10 mouse cellular contexts compared by ENCODE assay signal in genomic region chr17:75119422-75119821, GRCm38 (mm10).
DNase-seq lines count a peak whose midpoint lies in the region; ATAC-seq lines count a peak whose summit lies in the region.
"Had no signal": no experiment of that assay in that cellular context is flagged by ENCODE, and none has a peak within 500 bp of the region (broad histone marks: within the 10 kb centered on the region; RNA-seq: fewer than 3 reads in every experiment).

No protein-coding gene starts in this region.

- no peak overlapping the region for H3K4me3 ChIP-seq in kidney, embryonic 15.5 days (replicated peaks)
- H3K4me3 ChIP-seq: heart, embryonic 15.5 days; limb, embryonic 12.5 days had no signal

- H3K9me3 ChIP-seq in kidney, embryonic 15.5 days (replicated peaks) = no peaks in the 10 kb centered on the region
- H3K9me3 ChIP-seq: heart, embryonic 15.5 days; limb, embryonic 12.5 days had no signal

- peak; percentile 6 to 11 for DNase-seq in kidney, adult 8-10 months
- DNase-seq in A20 (ENCODE audit: low read depth, low spot score) (peak; percentile 32), NIH3T3 (ENCODE audit: low read depth) (peak; percentile 34)
- peak; percentile 64 for DNase-seq in lung, postnatal 36 days
- DNase-seq in c-Kit-positive CD71-positive TER-119-positive erythroid progenitor cells, embryonic 14.5 days (ENCODE audit: low spot score) = no peak
- DNase-seq in left cerebral cortex, adult 11 months (ENCODE audit: low spot score) = no peak

- H3K4me2 ChIP-seq in kidney, embryonic 15.5 days = no peak overlapping the region
- H3K4me2 ChIP-seq: heart, embryonic 15.5 days; limb, embryonic 12.5 days had no signal

- no peak overlapping the region for H3K27ac ChIP-seq in kidney, embryonic 15.5 days
- H3K27ac ChIP-seq: heart, embryonic 15.5 days; limb, embryonic 12.5 days had no signal

- 48% methylated on average over 3 of the region's 3 CpGs for WGBS in kidney, embryonic 15.5 days

- H3K4me1 ChIP-seq in kidney, embryonic 15.5 days = peaks cover 46% of the 10 kb centered on the region

- ATAC-seq in kidney, embryonic 15.5 days (replicated peaks; ENCODE audit: low FRiP score) = no peak
- ATAC-seq: forebrain, embryonic 14.5 days had no signal

- H3K9ac ChIP-seq in kidney, embryonic 15.5 days = no peak overlapping the region
- H3K9ac ChIP-seq: heart, embryonic 15.5 days; limb, embryonic 12.5 days had no signal

- no peaks in the 10 kb centered on the region for H3K27me3 ChIP-seq in kidney, embryonic 15.5 days
- H3K27me3 ChIP-seq: heart, embryonic 15.5 days; limb, embryonic 12.5 days had no signal

- no peaks in the 10 kb centered on the region for H3K36me3 ChIP-seq in kidney, embryonic 15.5 days
- H3K36me3 ChIP-seq: heart, embryonic 15.5 days; limb, embryonic 12.5 days had no signal

Comparison
In these comparisons a context has a peak if more than half of its experiments do, and no peak if none do; other contexts are left out.
1. DNase-seq: peak in kidney, adult 8-10 months (2 of 2), A20 (single experiment), NIH3T3 (single experiment) and lung, postnatal 36 days (single experiment); none in c-Kit-positive CD71-positive TER-119-positive erythroid progenitor cells, embryonic 14.5 days (single experiment) and left cerebral cortex, adult 11 months (single experiment).